Mouse (Mus musculus) spleen, adult 12 weeks (tissue): ENCODE data around the gene Rpp14.
"Not testable (repeated sequence)": the region's sequence is repeated elsewhere in the genome, so short reads cannot be mapped to it uniquely, and the experiment has no call there.

Experiments
- DNase-seq: peaks from one replicate; pipeline ENCODE4 v3.0.0; 2022; ENCODE audit warnings: low spot score

Rpp14 gene

GRCm38 (mm10) chr14:8114756-8115155 is 34.6 kb downstream of the Rpp14 start:
- no peak for DNase-seq

- no peak for DNase-seq
Measured at GRCm38 (mm10) chr14:8115772-8116171, 35.6 kb downstream of the Rpp14 start.

GRCm38 (mm10) chr14:8117371-8117770 is 37.2 kb downstream of the Rpp14 start:
- DNase-seq = no peak

DNA sequence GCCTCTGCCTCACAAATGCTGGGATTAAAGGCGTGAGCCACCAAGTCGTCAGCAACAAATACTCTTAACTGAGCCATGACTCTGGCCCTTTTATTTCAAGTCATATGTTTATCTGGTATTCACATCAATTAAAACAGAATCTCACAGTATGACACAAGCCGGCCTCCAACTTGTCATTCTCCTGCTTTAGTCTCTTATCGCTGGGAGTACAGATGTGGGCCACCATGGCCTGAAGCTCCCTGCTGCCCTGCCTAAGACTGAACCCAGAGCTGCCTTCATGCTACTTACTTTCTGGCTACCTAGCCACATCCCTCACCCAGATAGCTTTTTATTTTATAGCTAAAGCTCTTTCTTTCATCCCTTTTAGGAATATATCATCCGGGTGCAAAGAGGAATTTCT is 39.3 kb downstream of the Rpp14 start:
- no peak for DNase-seq

DNA sequence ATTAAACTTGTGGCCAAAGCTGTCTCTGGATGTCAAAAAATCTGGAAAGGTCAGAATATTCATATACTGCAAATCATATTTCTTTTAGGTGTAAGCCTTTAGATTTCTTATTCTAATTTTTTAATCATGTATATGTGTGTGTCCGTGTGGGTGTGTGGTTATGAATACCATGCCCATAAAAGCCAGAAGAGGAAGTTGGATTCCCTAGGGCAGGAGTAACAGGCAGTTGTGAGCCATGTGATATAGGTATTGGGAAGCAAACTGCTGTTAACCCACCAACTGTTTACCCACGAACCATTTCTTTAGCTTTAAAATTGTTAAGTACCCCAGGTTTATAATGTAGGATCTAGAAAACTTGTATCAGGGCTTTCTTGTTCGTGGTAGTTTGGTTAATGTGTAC is 39.7 kb downstream of the Rpp14 start:
- DNase-seq = no peak

DNA sequence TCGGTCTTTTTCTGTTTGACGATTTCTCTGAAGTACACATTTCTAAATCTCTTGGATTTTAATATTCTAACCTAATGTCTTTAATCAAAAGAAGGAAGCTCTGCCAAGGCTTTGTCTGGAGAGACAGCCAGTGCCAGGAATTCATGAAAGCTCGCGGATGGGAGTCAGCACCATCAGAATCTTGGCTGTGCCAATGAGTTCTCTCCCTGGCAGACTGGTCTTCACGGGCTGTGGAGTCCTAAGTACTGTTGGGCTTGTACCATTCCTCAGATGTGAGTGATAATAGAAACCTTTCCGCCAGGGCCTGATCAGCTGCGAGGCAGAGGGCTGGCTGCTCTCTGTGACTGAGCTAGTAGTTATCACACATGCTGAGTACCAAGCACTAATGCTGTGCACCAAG is 43.0 kb downstream of the Rpp14 start:
- no peak for DNase-seq

DNA sequence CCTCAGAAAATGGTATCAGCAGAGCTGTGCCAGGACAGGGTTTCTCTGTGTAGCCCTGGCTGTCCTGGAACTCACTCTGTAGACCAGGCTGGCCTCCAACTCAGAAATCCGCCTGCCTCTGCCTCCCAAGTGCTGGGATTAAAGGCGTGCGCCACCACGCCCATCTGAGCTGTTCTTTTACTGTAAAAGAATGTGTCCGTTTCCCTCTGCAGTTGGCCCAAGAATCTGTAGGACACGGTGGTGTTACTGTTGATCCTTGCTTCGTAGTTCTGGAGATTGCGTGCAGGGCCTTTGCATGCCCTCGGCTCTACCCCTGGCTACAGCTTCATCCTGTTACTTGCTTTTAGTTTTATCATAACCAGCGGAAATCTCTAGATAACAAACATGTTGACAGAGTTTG is 43.4 kb downstream of the Rpp14 start:
- DNase-seq = not testable (repeated sequence)

DNA sequence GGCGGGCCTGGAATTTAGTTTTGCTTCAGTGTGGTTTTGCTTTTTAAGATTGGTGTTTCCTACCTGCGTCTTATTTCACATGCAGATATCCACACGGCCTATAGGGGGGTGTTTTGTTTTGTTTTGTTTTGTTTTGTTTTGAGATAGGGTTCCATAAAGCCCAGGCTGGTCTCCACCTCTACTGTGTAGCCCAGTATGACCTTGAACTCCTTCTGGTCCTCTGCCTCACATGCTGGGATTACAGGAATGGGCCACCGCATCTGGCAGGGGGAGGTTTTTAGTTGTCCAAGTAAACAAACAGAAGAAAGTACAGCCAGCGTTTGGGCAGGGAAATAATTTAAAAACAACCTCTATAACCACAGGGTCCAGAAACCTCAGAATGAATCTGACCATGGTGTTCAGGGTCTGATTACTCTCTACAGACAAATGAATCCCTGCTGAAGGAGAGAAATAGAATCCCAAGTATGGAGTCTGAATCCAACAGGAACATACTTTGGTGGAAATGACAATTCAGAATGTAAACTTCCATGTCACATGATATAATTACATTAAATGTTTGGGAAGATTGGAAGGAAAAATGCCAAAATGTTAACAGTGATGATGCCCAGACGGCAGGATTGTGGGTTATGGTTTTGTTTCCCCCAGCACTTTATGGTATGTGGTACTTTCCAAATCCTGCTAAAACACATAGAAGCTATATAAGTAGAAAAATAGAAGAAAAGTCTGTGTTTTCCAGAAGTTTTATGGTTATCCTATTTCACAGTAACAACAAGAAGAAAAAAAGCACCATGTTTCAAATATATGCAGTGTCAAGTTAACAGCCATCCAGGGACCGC is 44.1 kb downstream of the Rpp14 start:
- DNase-seq = no peak

GRCm38 (mm10) chr14:8127971-8128370 is 47.8 kb downstream of the Rpp14 start:
- no peak for DNase-seq

DNA sequence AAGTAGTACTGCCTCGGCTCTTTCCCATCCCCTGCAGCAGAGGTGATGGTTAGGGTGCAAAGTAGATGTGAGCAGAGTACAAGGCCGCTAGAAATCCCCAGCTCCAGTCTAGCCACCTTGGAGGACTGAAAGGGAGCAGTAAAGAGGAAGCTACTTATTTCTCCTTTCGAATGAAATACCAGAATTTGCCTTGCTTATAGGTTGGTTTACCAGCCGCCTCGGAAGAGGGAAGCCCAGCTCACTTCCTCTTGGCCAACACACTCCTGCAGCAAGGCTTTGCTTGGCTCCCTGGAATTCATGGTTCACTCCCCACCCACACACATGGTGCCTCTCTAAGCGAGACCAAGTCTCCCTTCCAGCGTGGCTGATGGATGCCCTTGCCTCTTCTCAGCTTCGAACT is 52.6 kb downstream of the Rpp14 start:
- no peak for DNase-seq

DNA sequence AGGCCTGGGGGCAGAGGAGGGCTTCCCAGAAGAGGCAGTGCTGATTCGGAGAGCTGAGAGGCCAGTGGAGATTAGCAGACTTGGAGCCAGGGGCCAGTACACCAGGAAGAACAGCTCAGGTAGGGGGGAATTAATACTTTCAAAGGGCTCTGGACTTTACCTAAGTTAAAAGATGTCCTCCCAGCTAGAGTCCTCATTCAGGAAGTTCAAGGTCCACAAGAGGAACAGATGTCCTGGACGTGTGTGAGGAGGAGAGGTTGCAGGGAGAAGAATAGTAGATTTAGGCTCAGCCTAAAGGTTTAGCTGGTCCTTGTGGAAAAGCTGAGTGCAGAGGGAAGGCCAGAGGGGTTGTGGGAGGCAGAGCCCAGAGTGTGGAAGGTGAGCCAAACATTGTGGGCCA is 54.1 kb downstream of the Rpp14 start:
- no peak for DNase-seq

GRCm38 (mm10) chr14:8135130-8135529 is 55.0 kb downstream of the Rpp14 start:
- no peak for DNase-seq

DNA sequence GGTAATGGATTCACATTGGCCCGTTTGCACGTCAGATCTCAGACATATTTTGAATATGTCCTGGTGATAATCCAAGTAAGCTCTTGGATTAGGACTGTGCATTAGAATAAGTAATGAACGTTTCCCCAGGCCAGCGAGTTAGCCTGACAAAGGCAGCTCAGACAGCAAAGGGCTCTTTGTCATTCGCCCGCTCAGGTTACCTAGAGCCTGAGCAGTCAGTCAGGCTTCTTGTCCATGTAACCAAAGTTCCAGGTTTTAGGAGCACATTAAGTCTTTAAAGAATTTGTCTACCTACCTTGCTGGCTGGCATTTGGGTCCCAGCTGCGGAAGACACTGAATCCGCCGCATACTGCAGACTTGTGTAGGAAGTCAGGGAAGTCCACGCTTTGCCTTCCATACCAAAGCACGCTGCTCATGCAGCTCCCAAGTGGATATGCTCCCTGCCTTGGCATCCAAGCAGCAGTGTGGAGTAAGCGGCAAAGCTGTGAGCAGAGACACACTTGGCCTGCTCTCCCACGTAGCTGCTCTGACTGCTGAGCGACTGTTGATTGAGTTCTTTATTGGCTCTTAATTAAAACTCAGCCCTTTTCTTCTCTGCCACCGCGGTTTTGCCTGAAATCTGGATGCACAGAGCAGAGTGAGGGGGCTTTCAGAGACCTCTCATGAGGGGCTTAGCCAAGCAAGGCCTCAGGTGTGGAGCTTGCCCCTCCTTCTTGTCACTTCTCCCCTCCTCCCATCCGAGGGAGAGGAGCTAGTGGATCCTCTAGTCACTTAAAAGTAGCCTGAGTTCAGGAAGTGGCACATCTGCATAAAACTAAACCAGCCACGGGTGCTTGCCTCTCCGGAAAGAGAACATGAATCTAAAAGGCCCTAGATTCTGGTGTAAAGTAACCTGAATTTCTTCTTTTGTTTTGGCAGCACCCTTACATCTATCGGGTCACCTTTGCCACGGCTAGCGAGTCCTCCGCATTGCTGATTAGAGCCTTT is 59.9 kb downstream of the Rpp14 start:
- no peak for DNase-seq

DNA sequence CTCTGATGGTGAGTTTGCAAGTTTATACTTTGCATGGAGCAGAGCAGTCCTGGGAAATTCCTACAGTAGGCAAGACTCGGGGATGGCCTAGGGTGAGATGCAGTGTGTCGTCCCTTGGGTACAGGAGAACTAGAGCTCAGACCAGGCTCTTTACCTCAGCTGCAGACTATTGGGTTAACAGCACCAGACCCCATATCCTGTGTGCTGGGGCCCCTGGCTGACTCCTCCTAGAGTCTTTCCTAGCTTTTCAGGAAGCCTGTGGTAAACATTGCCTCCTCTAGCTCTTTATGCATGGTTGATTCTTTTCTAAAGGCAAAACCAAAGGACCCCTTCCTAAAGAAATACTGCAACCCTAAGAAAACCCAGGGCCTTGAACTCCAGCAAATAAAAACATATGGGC is 61.0 kb downstream of the Rpp14 start:
- DNase-seq = no peak
